Mouse (Mus musculus) forebrain, embryonic 13.5 days (tissue): ENCODE data around the gene Nrros. TPM values are rescaled to one million over a fixed set of nuclear protein-coding genes. Genes with fewer than 3 reads are reported as not detected.

Source experiments
- polyA plus RNA-seq: library from polyadenylated mRNA; unstranded; fragments of >200 nt; fragmentation: Nextera tagmentation; extraction: Ambion mirVana; gene quantifications from 2 replicates; pipeline ENCODE4 v1.2.1, GENCODE M21; 2015

The Nrros gene
- polyA plus RNA-seq, 1 experiment from 2014 or later, result 7.2 TPM

Other genes starting within 250 kb of the Nrros start
- gene Pigz, start 231.7 kb downstream of the Nrros start, polyA plus RNA-seq, result 1.8 and 2.4 TPM in 2 replicates
- 99.7 and 103 TPM in 2 replicates for gene 0610012G03Rik, start 217.1 kb downstream of the Nrros start, polyA plus RNA-seq
- gene Ncbp2, start 217.1 kb downstream of the Nrros start, polyA plus RNA-seq, result 121 TPM in 2 replicates
- gene Senp5, start 162.3 kb downstream of the Nrros start, polyA plus RNA-seq, result 17.1 and 19.5 TPM in 2 replicates
- gene Pak2, start 86.3 kb downstream of the Nrros start, polyA plus RNA-seq, result 42.5 and 45.4 TPM in 2 replicates
- 148 and 158 TPM in 2 replicates for gene Pigx, start 65.9 kb downstream of the Nrros start, polyA plus RNA-seq
- gene Cep19, start 65.8 kb downstream of the Nrros start, polyA plus RNA-seq, result 39.5 and 44.3 TPM in 2 replicates
- gene Bex6, start 14.2 kb upstream of the Nrros start, polyA plus RNA-seq, result not detected in 2 replicates
- gene Fbxo45, start 81.6 kb upstream of the Nrros start, polyA plus RNA-seq, result 8.8 and 8.9 TPM in 2 replicates
- 15.4 and 18.3 TPM in 2 replicates for gene Wdr53, start 81.6 kb upstream of the Nrros start, polyA plus RNA-seq
- not detected in 2 replicates for gene Smco1, start 105.9 kb upstream of the Nrros start, polyA plus RNA-seq
- gene Rnf168, start 111.9 kb upstream of the Nrros start, polyA plus RNA-seq, result 38.5 and 39.3 TPM in 2 replicates
- 29.9 and 32.0 TPM in 2 replicates for gene Ubxn7, start 166.7 kb upstream of the Nrros start, polyA plus RNA-seq
- not detected in 2 replicates for gene Tm4sf19, start 234.9 kb upstream of the Nrros start, polyA plus RNA-seq